Mouse (Mus musculus) G1E (cell line): ENCODE results near the gene Ptpn14.

ENCODE experiments used
- CTCF ChIP-seq: IDR thresholded peaks from 2 replicates; pipeline ENCODE4 v1.5.1; 2012; ENCODE audit warnings: low read depth, low read length, inconsistent platforms, mixed read lengths
- GATA1 ChIP-seq: IDR thresholded peaks from 2 replicates; pipeline ENCODE4 v1.6.1; 2012; ENCODE audit warnings: borderline replicate concordance, low read length, inconsistent platforms, mixed read lengths

GRCm38 (mm10) chr1:189817089-189817488 is 89.0 kb downstream of the Ptpn14 start:
- TF ChIP-seq CTCF: no peak
- no peak for TF ChIP-seq GATA1
